Mouse (Mus musculus): ENCODE measurements around the gene Gm47969.
A peak's percentile ranks its signal among the peaks of the same experiment; 100 is the strongest.
"Not testable (repeated sequence)": the region's sequence is repeated elsewhere in the genome, so short reads cannot be mapped to it uniquely, and the experiment has no call there.

The Gm47969 gene

DNA sequence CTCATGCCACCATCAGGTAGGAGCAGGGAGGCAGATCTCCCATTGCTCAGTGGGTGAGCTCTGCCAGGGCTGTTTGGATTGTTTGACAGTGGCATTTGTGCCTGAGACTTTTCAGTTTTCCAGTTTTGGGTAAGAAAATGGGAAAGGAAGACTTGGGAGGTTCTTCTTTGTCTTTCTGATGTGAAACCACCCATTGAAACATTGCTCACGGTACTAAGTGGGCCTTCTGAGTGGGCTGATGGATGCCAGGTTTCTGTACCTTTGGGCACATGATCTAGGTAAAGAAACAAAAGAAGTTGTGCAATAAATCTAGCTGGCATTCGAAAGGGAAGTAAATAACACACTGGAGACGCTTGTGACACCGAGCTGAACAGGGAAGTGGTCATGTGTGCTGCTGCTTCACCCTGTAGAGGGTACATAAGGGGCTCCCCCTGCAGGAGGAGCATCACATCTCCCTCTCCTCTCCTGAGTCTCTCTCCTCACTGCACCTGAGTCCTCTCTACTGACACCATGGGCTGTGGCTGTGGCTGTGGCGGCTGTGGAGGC is at the start of gene Gm47969:
Gm47969 (plus strand) TSS at position 51 of the 546 bp plus-strand sequence.
- no peak for DNase-seq

DNA sequence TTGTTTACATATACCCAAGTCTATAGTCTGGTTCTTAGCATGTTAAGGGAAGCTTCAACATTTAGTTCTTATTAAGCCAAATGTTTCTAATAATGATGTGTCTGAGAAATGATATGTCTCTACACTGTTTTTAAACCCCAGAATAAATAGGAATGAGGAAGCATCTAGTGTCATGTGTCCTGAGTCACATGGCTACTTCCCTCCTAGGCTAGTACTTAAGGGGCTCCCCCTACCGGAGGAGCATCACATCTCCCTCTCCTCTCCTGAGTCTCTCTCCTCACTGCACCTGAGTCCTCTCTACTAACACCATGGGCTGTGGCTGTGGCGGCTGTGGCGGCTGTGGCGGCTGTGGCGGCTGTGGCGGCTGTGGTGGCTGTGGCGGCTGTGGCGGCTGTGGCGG is 44.4 kb upstream of the Gm47969 start, which contains the start of gene Gm47959:
Gm47959 (plus strand) TSS at position 243 of the 400 bp plus-strand sequence.
- not testable (repeated sequence) for DNase-seq

DNA sequence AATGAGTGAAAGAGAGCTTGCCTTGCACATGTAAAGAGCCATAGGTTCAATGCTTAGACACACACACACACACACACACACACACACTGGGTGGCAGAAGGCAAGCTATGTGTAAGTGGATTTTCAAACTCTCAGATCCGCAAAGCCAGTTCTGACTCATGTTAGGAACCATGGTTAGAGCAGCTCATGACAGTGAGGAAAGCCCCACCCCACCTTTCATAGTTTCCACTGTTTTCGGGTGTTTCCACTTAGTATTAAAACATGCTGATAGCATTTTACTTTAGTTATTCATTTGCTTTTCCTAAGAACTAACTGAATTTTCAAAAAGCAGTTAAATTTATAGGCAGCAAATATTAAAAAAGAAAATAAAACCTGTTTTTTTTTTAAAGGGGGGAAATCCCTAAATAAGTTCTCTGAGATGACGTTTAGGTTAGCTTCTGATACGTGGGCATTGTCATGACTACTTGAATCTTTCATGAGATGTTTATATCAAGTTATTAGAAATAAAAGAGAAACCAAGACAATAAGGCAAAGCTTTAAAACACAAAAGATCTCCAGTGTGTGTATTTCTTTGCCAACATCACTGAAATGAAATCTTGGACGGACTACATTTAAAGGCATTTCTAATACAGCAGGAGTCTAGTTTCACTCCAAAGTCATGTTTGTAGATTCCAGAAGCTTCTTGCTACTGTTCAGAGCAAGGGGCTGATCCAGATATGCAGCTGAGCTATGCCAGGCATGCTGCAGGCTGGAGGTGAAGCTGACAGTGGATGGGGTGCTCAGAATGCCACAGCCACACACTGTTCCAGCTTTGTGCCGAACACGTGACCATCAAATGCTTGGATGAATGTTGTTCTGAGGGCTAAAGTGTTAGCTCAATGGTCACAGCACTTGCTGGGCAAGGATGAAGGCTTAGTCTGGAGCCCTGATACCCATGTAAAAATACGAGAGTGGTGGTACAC is 38.2 kb upstream of the Gm47969 start:
- DNase-seq: no peak

DNA sequence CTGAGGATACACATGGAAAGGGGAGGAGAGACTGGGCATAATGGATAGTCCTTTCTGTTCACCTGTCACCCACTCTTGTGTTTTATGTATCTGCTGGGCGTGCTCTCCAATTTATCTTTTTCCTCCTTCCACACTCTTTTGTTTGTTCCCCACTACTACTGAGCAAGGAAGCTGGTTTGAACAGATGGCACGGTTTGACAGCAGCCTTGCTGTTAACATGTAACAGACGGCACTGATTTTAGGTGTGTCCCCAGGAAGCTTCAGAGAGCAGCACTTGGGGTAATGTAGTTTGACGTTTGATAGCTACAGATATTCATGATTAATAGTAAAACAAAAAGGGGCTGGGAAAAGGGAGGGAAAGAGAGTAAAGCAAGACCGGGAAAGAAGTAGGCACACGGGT is 37.3 kb upstream of the Gm47969 start:
- DNase-seq: peak in 1 of 2 experiments; percentile 5

DNA sequence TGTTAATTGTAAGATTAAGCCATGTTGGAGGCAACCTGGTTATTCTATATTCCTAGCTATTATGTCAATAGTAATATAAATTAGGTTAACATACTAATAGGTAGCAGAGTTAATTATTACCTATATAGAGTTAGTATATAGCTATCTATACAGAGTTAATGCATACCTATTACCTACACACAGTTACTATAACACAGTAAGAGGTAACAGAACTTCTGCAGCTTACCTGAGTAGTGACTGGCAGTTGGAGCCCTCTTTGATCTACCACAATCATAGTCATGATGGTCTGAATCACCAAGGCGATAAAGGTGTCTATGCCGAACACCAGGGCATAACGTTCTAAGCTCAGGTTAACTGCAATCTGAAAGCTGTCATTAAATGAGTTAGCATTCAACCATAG is 30.3 kb upstream of the Gm47969 start:
- no peak for DNase-seq

DNA sequence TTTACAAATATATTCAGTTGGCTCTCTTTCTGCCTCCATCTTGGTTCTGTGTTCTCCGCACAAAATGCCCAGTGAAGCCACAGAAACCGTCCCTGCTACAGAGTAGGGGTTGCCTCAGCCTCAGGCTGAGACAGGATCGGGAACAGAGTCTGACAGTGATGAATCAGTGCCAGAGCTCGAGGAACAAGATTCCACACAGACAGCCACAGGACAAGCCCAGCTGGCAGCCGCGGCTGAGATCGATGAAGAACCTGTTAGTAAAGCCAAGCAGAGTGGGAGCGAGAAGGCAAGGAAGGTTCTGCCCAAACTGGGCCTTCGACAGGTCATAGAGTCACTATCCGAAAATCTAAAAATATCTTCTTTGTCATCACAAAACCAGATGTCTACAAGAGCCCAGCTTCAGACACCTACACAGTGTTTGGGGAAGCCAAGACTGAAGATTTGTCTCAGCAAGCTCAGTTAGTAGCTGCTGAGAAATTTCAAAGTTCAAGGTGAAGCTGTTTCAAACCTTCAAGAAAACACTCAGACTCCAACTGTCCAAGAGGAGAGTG is 29.3 kb upstream of the Gm47969 start:
- no peak for DNase-seq

DNA sequence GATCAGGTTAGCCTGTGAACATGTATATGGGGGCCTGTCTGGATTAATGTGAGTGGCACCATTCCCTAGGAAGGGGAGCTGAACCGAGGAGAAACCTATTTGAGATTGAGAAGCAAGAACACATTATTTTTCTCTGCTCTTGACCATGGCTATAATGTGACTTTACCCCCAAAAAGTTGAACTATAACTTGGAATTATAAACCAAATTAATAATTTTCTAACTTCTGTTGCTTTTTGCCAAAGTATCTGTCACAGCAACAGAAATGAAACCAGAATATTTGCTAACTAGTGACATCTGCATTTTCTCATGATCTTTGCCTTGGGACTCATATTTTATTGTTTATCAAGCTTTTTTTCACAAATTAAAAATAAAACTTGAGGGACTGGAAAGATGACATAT is 28.2 kb upstream of the Gm47969 start:
- DNase-seq: no peak

DNA sequence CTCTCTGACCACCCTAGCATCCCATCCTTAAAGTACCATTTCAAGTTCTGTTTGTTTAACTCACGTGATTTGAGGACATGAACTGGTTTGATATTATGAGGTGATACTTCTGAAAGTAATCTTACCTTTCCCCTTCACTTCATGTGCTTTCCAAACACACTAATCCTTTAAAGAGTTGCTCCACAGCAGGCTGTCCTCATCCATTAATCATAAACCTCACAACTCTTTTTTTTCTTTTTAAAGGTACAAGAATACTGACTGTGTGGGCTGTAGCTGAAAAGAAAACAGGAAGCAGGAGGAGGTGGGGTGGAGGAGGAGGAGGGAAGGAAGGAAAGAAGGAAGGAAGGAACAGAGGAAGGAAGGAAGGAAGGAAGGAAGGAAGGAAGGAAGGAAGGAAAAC is 12.8 kb upstream of the Gm47969 start:
- DNase-seq: no peak

DNA sequence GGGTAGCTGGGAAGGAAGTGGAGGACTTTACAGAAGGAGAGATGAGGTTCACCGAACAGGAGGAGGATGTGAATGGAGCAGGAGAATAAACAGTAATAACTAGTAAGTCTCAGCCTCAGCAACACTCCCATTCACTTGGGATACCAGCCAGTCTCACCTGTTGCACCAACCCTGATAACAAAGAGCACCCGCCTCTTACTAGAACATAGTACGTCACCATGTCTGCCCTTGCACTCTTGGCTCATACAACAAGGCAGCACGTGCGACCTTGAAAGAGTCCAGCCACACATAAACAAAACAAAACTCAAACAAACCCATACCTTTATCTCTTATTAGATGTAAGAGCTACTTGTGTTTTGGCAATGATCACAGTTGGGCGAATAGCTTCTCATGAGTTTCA is 12.2 kb upstream of the Gm47969 start:
- DNase-seq: no peak

DNA sequence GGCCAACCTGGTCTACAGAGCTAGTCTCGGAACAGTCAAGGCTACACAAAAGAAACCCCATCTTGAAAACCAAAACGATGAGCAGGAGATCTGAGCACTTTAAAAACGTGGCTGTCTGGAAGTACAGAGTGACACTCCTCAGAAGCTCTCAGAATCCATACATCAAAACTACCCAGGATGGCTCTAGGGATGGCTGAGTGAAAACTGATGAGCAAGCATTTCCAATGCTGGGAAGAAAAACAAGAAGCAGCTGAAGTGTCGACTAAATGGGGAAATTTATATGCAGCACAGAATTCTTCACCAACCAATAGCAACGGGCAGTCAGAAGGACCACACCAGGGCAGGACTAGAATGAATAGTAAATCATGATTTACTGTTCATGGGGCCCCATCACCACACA is 10.2 kb upstream of the Gm47969 start:
- no peak for DNase-seq

DNA sequence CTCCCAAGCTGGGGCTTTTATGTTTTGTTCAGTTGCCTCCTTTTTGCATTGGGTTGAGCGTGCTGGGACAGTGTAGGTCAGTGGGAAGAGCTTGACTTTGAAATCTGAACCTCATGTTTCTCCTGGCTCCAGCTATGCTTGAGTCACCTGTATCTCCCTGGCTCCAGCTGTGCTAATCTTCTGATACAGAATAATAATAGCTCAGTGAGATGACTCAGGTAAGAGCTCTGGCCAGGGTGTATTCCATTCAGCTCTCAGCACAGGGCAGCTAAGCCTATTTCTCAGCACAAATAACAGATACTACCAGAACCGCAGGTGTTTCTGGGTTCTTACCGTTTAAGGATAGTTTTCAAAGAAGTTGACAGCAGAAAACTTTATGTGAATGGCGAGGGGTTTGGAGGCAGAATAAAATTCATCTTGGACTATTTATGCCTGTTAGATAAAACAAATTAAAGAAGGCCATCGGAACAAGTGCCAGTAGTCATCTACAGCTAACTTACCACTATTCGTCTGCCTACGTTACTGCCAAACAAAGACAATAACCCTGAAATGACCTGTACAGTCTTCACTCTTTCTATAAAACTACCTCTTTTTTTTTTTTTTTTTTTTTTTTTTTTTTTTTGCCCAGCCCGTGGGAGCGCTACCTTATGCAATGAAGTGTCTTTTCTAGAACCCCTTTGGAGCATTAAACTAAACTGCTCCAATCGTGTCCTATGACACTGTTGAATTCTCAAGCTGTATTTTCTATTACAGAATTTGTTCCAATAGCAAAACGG is 7.7 kb upstream of the Gm47969 start:
- DNase-seq: no peak

DNA sequence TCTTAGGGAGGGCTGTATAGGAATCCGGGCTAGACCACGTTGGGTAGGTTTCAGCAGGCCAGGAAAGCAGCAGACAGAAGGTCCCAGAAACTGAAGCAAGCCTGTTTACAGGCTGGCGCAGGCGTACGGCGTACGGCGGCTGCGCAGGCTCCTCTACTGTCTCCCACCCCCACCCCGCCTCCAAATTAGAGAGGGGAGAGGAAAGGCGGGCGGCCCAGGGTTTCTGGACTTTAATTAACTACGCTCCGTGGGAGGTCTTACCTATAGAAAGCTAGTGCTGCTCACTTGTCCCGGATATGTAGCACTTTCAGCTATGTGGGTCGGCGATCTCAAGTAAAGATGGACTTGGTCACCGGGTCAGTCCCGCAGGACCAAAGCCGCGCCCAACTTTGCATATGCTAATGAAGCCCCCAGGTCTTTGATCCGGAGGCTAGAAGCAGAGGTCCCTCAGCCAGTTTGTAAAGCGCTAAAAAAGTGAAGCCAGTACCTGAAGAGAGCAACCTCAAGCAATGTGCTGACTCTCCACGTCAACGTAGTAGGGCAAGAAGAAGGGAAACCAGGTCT is 6.5 kb upstream of the Gm47969 start, which contains the start of gene Slc19a3:
Slc19a3 (minus strand) TSS at position 340 of the 564 bp plus-strand sequence.
- peak; percentile 46 to 51 for DNase-seq

DNA sequence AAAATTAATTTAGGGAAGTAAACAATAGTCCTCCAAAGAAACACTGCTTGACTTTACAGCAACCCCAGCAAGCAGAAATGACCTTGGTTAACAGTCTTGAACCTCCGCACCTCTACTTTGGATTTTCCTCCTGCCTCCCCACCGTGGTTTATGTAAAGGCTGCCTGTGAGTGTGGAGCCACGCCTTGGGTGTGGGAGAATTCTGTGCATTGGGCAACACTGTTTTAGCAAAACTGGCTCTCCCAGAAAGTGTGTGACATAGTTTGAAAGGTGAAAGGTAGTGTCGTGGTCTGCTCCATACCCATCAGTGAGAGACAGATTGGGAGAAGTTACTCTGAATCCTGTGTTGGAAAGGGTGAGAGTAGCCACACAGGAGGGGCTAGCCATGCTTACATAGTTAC is 5.7 kb upstream of the Gm47969 start:
- DNase-seq: no peak

DNA sequence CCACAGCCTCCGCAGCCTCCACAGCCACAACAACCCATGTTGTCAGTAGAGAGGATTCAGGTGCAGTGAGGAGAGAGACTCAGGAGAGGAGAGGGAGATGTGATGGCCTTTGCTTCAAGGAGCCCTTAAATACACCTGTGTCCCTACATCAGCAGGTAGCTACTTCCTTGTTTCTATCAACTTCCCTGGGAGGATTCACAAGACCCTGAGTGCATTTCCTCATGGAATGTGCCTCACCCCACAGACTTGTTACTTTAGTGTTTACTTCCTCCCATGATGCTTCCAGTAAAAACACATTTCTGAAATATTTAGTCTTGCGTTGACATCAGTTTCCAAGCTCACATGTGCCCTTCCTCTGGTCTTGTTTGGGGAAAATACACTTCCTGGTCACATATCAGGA is 2.4 kb upstream of the Gm47969 start, which contains the start of gene Krtap28-10:
Krtap28-10 (minus strand) TSS at position 101 of the 400 bp plus-strand sequence.
- DNase-seq: no peak

DNA sequence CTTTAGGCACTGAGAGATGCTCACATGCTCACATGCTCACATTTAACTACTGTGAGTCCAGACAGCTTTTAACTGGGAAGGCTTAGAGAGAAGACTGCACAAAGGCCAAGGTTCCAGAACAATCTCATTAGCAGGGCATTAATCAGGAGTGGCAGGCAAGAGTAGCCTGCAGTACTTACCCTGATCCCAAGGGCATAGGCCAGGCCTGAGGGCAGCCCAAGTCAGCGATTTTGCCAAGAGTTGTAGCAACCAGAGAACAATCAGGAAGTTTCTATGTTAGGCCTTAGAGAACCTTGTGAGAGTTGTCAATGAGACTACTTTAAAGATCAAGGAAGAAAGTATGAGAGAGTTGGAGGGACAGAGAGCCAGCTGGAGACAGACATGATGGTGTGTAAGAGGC is 13.7 kb downstream of the Gm47969 start:
- DNase-seq: no peak

DNA sequence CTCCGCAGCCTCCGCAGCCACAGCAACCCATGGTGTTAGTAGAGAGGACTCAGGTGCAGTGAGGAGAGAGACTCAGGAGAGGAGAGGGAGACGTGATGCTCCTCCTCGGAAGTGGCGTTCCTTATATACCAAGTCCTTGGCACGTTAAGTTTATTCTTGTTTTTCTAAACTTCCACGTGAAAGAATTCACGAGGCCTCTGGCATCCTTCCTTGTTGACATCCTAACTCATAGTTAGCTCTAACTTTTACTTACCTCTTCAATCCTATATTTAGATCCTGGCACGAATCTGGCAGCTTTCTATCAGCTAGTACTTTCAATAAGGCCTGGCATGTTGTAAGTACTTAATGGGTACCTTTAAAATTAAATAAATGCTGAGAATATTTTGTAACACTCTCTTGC is 14.5 kb downstream of the Gm47969 start, which contains the start of gene A030005K14Rik:
A030005K14Rik (minus strand) TSS at position 101 of the 400 bp plus-strand sequence.
- no peak for DNase-seq

DNA sequence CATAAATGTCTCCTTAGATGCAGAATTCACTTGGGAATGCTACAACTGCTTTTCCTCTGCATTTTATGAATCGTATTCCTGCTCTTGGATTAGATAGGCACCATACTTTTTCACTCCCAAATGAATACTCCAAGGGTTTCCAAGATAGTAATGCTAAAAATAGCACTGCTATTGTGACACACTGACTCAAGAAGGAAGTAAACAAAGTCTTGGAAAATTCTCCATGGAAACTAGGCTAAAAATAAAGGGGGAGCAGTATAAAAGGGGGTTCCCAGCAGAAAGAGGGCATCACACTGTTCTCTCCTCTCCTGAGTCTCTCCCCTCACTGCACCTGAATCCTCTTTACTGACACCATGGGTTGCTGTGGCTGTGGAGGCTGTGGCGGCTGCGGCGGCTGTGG is 15.9 kb downstream of the Gm47969 start, which contains the start of gene Krtap28-13:
Krtap28-13 (plus strand) TSS at position 288 of the 400 bp plus-strand sequence.
- no peak for DNase-seq

DNA sequence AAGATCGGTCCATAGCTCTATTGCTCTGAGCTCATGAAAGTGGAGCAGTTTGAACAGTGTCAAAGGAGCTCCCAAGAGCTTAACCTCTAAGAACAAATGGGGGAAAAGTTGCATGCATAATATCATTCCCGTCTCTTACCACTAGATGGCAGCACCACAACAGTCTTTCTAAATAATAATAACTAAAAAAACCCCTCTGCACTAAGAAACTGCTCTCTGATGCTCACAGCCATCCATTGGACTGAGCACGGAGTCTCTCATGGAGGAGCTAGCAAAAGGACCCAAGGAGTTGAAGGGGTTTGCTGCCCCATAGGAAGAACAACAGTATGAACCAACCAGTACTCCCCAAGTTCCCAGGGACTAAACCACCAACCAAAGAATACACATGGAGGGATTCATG is 20.1 kb downstream of the Gm47969 start:
- peak; percentile 33 to 56 for DNase-seq

DNA sequence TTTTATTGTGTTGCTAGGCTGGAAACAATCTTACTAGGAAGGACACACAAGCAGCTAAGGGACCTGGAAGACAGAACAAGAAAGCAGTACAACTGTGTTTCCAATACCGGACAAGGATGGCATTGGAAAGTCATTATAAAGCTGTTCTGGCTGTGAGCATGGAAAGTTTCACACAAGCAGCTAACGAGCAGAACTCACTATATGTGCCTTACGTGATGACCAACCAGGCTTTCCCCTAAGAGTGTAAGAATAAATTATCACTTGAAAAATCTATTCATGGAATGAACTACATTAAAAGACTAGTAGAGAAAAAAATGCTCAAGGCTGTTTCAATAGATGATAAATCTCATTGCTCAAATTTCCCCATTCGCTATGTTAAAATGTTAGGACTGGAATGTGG is 21.8 kb downstream of the Gm47969 start:
- no peak for DNase-seq

DNA sequence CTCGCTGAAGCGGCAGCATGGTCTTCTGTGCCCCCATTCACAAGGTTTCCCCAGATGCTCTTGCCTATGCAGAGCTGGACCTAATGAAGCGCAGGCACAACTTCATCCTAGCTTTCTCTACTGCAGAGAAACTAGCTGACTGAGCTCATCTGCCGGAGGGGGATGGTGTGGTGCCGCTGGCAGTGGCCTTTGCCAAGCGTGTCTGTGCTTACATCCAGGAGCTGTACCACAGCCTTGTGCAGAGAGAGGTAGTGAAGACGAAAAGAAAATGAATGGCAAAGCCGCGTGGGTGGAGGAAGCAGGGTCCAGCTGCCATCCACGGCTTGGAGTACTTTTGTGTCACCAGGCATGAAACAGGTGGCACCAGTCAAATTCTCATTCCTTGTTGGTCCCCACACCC is 22.5 kb downstream of the Gm47969 start:
- peak; percentile 34 to 52 for DNase-seq

DNA sequence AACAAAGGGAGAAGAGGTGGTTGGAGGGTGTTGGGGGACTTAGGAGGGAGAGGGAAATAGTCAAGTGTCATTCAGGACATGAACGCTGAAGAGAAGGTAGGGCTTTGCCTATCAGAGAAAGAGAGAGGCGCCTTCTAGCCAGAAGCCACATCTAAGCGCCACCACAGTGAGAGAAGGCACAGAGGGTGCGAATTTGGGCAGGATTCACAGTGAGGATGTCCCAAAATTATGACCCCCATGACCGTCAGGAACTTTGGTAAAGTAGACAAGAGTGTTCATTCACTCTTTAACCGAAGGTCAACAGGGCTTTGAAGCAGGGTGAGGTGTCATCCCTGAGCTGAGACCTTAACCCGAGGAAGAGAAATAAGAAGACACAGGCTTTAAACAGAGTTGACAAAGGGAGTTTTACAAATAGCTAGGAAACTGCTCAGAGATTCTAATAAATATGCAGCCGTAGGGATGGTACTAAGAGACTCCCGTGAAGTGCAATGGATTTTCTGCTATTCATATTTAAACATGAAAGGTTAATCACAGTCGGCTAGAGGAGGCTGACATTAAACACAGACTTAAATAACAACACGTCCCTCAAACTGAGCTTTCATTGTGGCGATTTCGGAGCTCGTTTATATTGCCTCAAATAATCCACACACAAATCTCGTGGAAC is 30.9 kb downstream of the Gm47969 start:
- no peak for DNase-seq
